Comparison of ENCODE assay signal across 8 mouse cellular contexts in genomic region chr19:46760375-46761160, GRCm38 (mm10). TPM values are rescaled to one million over a fixed set of nuclear protein-coding genes. Genes with fewer than 3 reads are reported as not detected.
DNase-seq lines count a peak whose midpoint lies in the region; ATAC-seq lines count a peak whose summit lies in the region.

No protein-coding gene starts in this region.

- DNase-seq in ZHBTc4 (ENCODE audit: low read depth, low spot score) = peak; percentile 95
- peak; percentile 76 to 82 for DNase-seq in gastrocnemius, adult 8-10 months (ENCODE audit: low spot score in 2 of 2)
- DNase-seq in induced T-regulatory cell, adult 2 months (ENCODE audit: low read depth) = peak; percentile 93
- peak; percentile 90 to 92 for DNase-seq in left cerebral cortex, postnatal 14 days (ENCODE audit: low spot score in 2 of 2)
- peak; percentile 94 for DNase-seq in right cerebral cortex, postnatal 14 days
- peak; percentile 80 for DNase-seq in urinary bladder, postnatal 25 days (ENCODE audit: low spot score)

- intact Hi-C loops in left cerebral cortex, postnatal 14 days (cut with DNase I) = loop anchor here (1.0 to 5.0 kb wide), 3 partner anchors 42 to 232 kb away; no protein-coding TSS in a partner anchor

- peak; percentile 59 for ATAC-seq in common myeloid progenitor, adult 5-6 weeks (replicated peaks; ENCODE audit: low read depth, poor library complexity, severe bottlenecking)
- peak; percentile 53 for ATAC-seq in megakaryocyte-erythroid progenitor cell, adult 5-6 weeks (replicated peaks; ENCODE audit: low FRiP score, low TSS enrichment, poor library complexity, severe bottlenecking)

RNA-seq across cellular contexts. Expression of gene Cnnm2, which starts 0.8 kb away (rescaled TPM):
- total RNA-seq in common myeloid progenitor, adult 5-6 weeks (2017) = 9.0 and 10.7 TPM in 2 replicates
- total RNA-seq in gastrocnemius, adult 8-10 months (2022) = 1 to 10 TPM; 2.7 to 3.7 (median 3.2) TPM
- total RNA-seq in left cerebral cortex, postnatal 14 days (2021) = 10 to 100 TPM; 35.6 to 36.1 TPM
- 20.3 and 22.0 TPM in 2 replicates for total RNA-seq in megakaryocyte-erythroid progenitor cell, adult 5-6 weeks (2014; fragmentation: Nextera tagmentation)
- total RNA-seq in megakaryocyte-erythroid progenitor cell, adult 5-6 weeks (2017) = 7.0 and 13.6 TPM in 2 replicates

RNA-seq across cellular contexts. Expression of gene As3mt, which starts 53.3 kb away (rescaled TPM):
- total RNA-seq in common myeloid progenitor, adult 5-6 weeks (2017) = 48.9 and 53.3 TPM in 2 replicates
- 100 to 1,000 TPM in 1 of 4 experiments, 10 to 100 TPM in 3; 83.6 to 105 (median 90.4) TPM for total RNA-seq in gastrocnemius, adult 8-10 months (2022)
- 10 to 100 TPM; 16.8 to 18.4 TPM for total RNA-seq in left cerebral cortex, postnatal 14 days (2021)
- total RNA-seq in megakaryocyte-erythroid progenitor cell, adult 5-6 weeks (2014; fragmentation: Nextera tagmentation) = 6.5 and 6.6 TPM in 2 replicates
- 1.6 and 16.2 TPM in 2 replicates for total RNA-seq in megakaryocyte-erythroid progenitor cell, adult 5-6 weeks (2017)

Comparison
In these comparisons a context has a peak if more than half of its experiments do, and no peak if none do; other contexts are left out.
1. Peak in every context shown above with its lines: DNase-seq and ATAC-seq.